Mouse (Mus musculus) adrenal gland, adult 8-10 months (tissue): Measurements from ENCODE around the gene Gcnt1. TPM values are rescaled to one million over a fixed set of nuclear protein-coding genes. Genes with fewer than 3 reads are reported as not detected.

Experiments used
- DNase-seq: peaks from one replicate; pipeline ENCODE4 v3.0.0; 2022
- total RNA-seq, 4 experiments: library from RNA; stranded (reverse); gene quantifications; 2 replicates each; pipeline ENCODE4 v1.2.4; 2022

Gcnt1 gene
- total RNA-seq: 1 to 10 TPM; 2.0 to 2.6 (median 2.5) TPM

GRCm38 (mm10) chr19:17372701-17373100, at the start of gene Gcnt1:
Gcnt1 (minus strand) TSS chr19:17372844.
- no peak for DNase-seq

DNA sequence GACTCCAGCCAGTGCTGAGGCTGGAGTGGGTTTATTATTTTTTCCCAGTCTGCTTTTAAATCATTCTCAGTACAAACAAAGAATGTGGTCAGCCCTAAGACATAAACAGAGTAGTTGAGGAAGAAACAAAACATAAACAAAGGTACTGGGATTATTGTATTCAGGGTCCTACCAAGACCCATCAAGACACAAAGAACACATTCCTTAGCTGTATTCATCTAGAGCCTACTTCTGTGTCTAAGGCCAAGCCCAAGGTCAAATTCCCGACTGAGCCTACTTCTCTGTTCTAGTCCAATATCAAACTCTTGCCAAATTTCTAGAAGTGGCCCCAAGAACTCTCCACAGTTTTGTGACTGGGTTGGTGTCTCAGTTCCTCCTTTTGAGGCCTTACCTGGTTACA, 45.2 kb upstream of the Gcnt1 start:
- no peak for DNase-seq

- DNase-seq: no peak
These were observed 40.3 kb upstream of the Gcnt1 start for GRCm38 (mm10) chr19:17412915-17413459.

- no peak for DNase-seq
These were observed 37.9 kb upstream of the Gcnt1 start for GRCm38 (mm10) chr19:17410465-17411065.

- peak; percentile 37 for DNase-seq
These were observed 36.7 kb upstream of the Gcnt1 start for GRCm38 (mm10) chr19:17409351-17409750.

DNA sequence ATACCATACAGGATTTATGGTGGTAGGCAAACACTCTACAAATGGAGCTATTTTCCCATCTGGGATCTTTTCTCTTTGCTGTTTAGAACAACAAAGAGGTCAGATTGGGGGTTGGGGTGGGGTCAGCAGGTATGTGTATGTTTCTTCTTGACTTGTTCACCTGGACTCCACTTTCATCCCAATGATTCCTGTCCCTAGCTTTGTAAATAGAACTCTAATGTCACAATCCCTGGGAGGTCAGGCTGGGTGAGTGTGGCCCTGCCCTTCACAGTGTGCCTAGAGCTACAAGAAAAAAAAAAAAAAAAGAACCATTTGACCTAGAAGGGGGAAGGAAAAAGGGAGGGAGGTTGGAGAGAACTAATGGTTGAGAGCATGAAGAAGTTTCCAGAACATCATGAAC, 35.9 kb upstream of the Gcnt1 start:
- DNase-seq: peak; percentile 38

DNA sequence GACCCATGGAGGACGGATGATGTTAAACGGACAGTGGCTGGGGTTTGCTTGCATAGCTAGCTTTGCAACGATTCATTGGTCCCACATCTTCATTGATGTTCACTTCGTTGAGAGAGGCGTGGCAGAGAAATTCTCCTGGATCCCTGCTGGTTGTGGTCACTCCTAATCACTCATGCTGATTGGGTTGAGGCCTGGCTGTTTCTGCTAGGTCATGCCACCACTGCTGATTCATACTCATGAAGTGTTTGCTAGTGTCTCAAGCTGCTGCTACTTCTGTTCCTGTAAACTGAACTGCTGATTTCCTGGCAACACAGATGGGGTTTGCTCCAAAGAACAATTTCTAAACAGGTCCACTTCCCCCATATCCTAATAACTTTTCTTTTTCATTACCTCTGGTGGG, 34.2 kb upstream of the Gcnt1 start:
- DNase-seq: peak; percentile 28

DNA sequence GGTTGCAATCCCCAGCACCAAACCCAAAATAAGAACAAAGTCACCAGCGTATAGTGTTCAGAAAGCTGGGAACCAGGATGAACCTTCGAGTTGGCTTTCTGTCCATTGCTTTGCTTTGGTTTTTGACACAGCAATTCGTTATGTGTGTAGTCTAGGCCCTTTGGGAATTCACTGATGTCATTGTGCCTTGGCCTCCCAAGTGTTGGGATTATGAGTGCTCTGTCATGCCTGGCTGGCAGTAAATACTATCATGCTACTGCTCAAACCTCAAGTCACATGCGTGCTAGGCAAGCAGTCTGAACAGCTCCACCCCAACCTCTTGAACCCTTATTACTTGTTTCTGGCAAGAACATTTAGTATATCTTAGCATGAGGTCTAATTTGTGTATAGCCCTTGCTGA, 30.5 kb upstream of the Gcnt1 start:
- no peak for DNase-seq

DNA sequence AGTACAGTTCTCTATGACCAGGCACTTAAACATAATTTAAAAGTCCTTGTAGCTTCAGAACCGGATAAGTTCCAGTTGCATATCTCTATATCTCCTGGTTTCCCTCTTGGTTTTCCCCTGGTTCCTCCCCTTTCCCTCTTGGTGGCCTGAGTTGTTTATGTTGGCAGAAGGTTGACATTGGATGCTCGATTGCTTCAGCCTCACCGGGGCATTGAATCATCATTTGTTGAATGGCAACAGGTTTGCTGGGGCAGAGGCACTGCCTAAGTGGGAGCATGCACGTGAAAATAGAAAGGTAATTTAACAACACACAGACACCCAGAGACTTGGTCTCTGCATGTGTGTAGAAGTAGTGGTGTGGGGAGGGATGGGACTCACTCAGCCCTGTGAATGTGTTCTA, 27.9 kb upstream of the Gcnt1 start:
- DNase-seq: peak; percentile 26

DNA sequence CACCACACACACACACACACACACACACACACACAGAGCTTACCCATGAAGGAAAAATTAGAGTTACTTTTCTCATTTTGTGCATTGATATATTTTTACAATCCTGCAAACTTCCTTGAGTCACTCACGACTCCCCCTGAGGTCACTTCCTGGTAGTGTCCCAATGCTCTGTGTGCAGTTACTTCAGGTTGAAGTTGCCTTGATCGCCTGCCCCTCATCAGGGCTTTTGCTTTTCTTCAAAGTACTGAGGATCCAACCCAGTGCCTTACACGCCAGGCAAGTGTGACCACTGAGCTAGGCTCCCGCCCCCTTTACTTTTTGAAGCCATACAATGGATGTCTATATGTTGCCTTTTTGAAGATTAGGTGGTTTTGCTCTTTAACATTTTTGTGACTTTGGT, 27.3 kb upstream of the Gcnt1 start:
- no peak for DNase-seq

DNA sequence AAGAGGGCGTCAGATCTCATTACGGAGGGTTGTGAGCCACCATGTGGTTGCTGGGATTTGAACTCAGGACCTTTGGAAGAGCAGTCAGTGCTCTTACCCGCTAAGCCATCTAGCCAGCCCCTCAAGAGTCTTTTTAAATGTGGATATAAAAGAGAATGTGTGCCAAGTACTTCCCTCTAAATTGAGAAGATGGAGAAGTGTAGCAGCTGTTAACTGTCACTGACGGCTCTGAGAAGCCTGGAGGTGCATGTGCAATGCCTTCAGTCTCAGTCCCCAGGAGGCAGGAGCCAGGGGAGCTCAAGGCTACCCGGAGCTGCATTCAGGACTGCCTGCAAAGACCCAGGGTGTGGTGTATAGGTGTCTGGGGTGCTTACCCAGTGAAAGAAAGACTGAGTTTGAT, 25.3 kb upstream of the Gcnt1 start:
- no peak for DNase-seq

GRCm38 (mm10) chr19:17396802-17397201, 24.2 kb upstream of the Gcnt1 start:
- no peak for DNase-seq

DNA sequence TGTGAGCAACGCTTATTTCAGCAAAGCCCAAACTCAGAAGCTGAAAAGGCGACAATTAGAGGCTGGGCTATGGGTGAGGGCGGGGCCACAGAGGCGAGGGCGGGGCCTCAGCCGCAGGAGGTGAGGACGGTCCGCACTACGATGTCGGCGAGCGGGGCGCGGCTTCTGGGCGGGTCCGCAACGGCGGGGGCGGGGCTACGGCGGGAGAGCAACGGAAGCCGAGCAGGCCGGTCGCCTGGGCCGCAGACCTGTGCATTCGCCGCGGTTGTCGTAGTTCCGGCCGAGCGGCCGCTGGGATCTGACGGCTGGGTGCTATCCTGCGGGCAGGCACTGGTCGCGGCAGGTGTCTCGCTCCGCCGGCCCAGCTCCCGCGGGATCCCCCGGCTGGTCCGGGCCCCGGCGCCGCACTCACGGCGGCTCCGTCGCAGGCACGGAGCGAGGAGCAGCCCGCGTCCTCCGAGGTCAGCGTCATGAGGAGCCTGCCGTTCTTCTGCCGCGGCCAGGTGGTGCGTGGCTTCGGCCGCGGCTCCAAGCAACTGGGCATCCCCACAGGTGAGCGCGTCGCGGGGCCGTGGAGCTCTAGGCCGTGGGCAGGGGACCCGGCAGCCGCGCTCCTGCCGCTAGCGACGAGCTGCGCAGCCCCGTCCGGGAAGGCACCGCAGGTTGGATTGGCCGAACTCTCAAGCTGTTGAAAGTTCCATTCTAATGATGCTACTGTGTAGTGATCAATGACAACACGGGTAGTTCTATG, 21.4 kb upstream of the Gcnt1 start, which contains the start of gene Rfk:
TSS of gene Rfk (plus strand) at position 203 of the 751 bp plus-strand sequence.
- DNase-seq: peak; percentile 86

- no peak for DNase-seq
These were observed 20.2 kb upstream of the Gcnt1 start for GRCm38 (mm10) chr19:17392866-17393265.

GRCm38 (mm10) chr19:17388404-17388803, 15.8 kb upstream of the Gcnt1 start:
- DNase-seq: no peak

DNA sequence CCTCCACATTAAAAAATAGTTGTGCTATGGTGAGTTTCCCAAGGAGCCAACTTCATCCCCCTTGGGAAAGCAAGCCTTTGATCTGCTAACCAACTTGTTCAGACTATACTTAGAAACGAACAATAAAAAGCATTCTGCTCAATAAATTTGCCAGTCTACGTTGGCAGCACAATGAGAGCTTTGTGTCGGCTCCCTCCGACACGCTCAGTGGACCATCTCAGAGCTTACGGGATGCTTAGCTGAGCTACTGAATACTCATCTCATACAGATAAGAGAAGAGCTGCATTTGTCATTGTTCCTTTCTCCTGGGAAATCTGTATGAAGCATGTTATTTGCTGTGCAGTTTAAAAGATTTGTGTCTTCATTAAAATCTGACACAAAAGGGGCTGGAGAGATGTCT, 13.8 kb upstream of the Gcnt1 start:
- DNase-seq: no peak

DNA sequence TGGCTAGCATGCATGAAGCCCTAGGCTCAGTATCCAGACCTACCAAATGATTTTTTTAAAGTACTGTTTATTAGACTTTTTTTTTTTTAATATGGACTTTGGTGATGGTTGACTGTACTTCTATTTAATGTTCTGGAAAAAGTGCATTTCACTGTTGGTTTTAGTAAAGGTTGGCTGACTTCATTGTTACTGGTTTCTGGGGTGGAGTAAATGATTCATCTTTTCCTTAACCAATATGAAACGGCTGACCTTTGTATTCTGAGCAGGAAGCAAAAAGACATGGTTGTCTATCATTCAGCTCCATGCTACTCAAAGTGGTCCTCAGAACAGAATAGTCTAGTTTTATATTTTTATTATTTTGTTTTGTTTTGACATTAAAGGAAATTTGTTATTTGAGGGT, 12.8 kb upstream of the Gcnt1 start:
- DNase-seq: no peak

- DNase-seq: no peak
These were observed 12.4 kb upstream of the Gcnt1 start for GRCm38 (mm10) chr19:17385022-17385421.

GRCm38 (mm10) chr19:17382807-17383397, 10.3 kb upstream of the Gcnt1 start:
- no peak for DNase-seq

DNA sequence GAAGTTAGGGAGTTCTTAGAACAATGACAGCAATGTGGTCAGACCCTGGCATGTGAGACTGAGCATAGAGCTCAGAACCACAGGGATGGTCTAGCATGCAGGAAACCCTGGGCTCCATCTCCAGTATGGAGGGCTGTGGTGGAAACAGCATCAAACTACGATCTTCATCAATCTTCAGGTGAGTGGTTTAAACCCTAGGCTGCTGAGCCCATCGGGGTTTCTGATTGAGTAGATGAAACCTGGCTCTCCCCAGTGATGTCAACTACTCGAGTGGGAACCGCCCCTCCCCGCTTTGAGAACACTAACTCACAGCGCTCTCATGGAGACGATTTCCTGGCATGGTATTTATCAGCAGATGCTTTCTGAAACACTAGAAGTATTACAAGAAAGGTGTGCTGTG, 7.9 kb upstream of the Gcnt1 start:
- no peak for DNase-seq

DNA sequence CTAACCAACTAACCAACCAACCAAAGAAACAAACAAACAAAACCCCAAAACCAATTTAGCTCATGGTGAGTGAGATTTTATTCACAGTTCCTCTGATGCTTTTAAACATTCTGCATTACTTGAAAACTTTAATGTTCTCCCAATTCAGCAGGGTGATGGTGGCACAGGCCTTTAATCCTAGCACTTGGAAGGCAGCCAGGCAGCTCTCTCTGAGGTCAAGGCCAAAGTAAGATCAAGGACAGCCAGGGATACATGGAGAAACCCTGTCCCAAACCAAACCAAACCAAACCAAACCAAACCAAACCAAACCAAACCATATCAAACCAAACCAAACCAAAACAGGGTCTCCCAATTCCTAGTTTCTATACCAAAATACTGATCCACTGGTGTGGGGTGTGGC, 6.2 kb upstream of the Gcnt1 start:
- DNase-seq: no peak

GRCm38 (mm10) chr19:17369581-17369980, 3.1 kb downstream of the Gcnt1 start:
- no peak for DNase-seq

GRCm38 (mm10) chr19:17368557-17368956, 4.1 kb downstream of the Gcnt1 start:
- no peak for DNase-seq
